Mouse (Mus musculus) forelimb bud, embryonic 11.5 days (tissue): Measurements from ENCODE around the gene Wars2.

Experiments
- DNase-seq: peaks from one replicate; pipeline ENCODE4 v3.0.0-alpha.2; 2012; ENCODE audit warnings: low read depth, low spot score

The Wars2 gene

DNA sequence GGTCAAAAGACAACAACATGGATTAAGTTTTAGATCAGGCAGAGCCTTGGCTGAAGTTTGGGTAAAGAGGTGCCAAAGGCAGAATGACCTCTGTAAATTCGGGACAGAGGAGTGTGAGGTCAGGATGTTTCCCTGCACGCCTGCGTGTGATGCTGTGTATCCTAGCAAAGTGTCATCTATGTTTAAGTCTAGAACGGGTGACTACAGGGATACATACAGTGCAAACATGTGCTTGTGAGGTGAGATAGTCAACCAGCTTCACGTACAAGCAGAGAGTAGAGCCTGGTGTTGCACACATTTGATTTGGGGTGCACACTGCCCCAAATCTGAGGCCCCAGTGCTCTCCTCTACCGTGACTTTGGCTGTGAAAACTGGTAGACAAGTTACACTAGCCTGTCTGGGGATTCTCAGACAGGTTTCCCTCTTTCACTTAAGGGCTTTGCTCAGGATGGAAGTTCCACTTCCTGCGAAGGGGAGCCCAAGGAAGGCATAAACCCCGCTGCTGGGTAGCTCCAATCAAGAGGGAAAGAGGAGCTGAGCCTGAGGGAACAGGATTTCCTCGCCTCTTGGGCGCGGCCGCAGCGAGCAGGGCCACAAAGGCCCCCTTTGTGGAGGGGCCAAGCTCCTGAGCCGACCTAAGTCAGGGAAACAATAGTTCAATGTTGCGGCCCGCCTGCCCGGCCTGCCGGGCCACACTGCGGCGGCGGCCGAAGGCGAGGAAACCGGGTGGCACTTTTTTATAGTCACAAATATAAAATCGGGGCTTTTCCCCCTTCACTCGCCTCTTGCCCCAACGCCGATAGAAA lies 107.3 kb downstream of the Wars2 start:
- DNase-seq: peak; percentile 75

DNA sequence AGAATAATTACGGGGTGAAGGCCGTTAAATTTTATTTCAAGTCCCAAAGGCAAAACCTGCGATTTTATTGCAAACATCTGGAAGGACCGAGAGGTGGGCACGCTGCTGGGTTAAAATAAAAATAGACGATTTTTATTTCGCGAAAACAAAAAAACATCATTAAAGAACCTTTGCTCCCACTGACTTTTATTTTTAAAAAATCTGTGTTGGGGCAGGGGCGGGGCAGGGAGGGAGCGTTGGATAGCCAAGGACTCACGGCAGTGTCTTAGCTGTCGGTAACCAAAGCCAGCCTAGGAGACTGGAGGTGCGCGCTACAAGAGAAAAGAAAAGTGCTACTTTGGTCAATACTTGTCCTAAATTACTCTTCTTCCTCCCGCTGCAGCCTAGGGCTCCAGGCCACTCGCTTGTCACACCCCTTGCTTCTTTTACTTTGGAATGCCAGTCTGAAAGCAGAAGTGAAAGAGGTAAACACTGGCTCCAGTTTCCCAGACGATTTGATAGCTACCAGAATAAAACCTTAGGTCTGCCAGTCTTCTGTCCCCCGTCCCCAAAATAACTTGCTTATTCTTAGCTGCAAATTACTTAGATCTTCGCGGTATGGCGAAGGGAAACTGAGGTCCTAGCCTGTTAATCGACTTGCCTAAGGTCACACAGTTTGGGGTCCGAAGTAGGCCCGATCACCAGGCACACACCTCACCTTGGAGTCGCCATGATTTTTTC lies 108.1 kb downstream of the Wars2 start:
- DNase-seq: peak; percentile 80

DNA sequence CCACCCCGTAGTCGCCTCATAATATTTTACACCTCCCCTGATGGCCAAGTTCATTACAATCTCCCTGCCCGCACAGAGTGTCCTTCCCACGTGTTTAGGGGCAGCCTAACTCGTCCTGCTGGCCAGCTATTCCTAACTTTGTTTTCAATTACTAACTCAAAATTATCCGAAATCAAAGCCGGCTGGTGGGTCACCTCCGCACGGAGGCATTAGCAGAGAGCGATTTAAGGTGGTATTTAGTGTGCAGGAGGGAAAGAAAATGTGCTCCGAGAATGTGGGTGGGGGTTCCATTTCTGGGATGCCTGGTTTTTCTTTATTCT lies 108.6 kb downstream of the Wars2 start:
- DNase-seq: no peak

DNA sequence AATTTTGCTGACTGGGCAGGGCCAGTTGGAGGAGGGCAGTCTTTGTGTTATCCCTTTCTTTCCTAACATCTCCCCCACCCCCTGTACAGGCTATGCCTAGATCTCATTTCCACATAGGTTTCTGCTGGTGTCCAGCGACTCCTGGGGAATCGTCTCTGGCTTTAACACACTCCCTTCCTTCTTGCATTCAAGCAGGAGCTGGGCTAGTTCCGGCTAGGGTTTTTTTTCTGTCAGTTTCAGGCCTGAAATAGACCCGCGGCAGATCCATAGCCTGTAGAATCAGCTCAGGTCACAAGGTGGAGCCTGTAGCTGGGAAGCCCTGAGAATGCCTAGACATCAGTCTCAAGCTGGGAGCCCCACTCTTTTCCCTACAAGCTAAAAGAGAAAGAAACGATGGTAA lies 109.0 kb downstream of the Wars2 start:
- DNase-seq: no peak

DNA sequence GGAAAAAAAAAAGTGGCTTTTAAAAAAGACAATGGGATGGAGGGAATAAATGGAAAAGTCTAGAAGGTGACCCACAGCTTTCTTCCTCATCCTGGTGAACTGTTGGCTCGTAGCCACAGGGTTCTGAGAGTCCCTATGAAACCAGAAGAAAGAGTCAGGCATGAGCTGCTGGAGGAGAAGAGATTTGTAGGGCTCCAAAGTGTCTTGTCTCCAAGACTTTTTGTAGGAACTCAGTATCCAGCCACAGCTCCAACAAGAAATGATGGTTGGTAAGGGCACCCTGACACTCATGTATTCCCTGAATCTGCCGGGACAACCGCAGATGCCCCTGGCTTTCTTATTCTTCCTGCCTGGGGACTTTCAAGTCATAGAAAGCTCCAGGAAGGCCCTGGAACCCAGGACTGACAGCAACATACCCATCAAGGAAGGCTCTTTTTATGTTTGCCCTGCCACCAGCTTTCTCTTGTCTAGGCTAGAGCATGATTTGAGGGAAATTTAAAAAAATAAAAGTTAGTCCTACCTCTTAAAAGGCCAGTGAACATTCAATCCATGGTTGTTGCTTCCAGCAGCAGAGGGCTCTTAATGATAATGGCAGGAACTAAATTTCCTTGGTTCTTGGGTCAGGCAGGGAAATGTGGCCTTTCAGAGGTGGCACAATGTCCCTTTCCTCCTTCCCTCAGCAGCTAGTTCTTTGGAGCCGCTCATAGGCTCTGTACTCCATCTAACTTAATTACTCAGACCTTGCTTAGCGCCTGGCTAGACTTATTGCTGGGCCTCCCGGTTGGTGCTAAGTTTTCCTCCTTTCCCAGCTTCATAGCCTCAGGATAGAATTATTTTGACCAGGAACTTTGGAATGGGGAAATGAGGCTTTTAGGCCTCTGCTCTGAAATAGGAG lies 110.7 kb downstream of the Wars2 start:
- no peak for DNase-seq

DNA sequence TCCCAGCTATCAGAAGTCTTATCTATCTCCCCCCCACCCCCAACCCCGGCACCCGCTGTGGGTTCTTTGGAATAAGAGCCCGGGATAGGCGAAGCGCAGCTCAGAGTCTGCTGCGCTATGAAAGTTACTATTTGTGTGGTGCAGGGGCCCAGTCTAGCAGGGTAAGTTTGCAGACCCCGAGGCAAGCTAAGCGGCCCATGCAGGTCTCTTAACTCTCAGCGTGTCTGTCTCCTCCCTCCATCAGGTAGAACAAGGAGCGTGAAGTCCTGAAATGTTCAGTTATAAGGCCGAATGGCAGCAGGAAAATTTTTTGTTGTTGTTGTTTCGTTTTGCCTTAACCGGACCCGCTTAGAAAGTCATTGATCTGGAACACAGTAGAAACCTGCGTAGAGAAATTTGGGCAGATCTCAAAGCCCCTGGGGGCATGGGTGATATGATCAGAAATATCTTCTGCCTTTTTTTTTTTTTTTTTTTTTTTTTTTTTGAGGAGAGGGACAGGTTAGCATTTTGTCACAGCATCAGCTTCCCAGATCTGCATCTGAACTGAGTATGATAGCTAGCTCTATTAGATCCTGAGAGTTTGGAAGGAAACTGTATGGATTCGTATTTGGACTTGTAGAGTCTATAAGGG lies 111.7 kb downstream of the Wars2 start:
- no peak for DNase-seq

DNA sequence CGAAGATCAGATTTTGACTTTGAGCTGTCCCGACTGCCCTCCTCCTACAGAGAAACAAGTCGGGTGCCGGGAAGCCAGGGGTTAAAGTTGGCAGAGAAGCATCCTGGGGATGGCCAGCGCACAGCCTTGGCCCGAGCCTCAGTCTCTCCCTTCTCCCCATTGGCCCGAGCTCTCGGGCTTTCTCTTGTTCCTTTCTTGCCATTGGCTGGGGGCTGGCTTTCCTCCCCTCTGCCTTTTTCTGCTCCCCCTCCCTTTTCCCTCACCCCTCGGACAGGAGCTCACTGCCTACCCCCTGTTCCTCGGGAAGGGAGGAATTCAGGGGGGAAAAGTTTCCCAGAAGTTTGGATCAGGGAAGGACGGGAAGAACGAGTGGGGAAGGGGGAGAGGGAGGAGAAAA lies 112.2 kb downstream of the Wars2 start:
- DNase-seq: peak; percentile 93

DNA sequence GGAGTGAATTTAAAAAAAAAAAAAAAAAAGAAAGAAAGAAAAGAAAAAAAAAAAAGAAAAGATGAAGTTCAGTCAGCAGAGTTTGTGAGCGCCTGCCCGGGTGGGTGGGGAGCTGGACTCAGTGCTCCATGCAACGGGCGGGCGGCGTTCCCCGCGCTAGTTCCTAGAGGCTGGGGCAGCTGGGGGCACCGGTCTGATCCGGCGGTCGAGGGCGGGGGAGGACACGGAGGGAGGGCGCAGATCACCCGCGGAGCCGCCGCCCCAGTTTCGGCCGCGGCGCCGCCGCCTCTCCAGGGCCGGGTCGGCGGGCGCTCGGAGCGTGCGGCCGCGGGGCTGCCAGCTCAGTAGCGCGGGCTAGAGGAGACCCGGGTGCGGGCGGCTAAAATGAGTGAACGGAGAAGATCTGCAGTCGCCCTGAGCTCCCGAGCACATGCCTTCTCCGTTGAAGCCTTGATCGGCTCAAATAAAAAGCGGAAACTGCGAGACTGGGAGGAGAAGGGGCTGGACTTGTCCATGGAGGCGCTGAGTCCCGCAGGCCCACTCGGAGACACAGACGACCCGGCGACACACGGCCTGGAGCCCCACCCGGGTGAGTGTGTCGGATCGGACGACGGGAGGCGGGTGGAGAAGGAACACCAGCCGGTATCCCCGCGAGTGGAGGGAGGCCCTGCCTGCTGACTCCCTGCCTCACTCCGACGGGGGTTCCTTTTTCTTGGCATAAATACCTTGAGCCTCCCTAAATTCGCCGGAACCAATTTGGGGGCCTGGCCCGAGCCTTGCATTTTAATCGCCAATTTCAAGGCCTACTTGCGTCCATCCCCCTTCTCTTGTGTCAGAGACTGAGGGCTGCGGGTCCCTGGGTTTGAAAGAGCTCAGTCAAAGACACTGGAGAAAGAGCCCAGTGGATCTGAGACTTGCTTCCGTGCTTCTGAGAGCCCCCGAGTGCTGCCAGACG lies 112.9 kb downstream of the Wars2 start:
- no peak for DNase-seq

DNA sequence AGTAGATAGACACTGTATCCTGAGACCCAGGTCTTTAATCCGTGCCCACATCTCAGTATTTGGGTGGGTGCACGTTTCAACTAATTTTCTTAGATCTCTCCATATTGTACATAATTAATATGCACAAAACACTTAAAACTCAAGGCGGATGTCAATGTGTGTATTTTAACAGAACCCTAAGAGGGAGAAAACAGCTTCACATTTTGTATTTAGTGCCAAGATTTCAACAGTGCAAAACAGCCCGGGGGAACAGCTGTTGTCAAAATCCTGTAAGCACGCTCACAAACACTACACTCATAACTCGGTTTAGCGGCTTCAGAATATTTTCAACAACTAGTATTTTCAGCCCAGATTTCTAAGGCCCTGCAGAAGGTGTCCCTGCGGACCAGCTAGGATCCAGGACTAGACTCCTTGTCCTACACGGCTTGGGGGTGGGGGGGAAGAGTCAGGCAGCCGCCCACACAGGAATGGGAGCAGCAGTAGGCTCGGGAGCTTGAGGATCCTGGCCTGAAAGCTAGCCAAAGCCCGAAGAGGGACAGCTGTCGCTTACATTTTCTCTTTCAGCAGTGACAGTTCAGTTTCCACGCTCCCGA lies 113.8 kb downstream of the Wars2 start:
- DNase-seq: no peak

DNA sequence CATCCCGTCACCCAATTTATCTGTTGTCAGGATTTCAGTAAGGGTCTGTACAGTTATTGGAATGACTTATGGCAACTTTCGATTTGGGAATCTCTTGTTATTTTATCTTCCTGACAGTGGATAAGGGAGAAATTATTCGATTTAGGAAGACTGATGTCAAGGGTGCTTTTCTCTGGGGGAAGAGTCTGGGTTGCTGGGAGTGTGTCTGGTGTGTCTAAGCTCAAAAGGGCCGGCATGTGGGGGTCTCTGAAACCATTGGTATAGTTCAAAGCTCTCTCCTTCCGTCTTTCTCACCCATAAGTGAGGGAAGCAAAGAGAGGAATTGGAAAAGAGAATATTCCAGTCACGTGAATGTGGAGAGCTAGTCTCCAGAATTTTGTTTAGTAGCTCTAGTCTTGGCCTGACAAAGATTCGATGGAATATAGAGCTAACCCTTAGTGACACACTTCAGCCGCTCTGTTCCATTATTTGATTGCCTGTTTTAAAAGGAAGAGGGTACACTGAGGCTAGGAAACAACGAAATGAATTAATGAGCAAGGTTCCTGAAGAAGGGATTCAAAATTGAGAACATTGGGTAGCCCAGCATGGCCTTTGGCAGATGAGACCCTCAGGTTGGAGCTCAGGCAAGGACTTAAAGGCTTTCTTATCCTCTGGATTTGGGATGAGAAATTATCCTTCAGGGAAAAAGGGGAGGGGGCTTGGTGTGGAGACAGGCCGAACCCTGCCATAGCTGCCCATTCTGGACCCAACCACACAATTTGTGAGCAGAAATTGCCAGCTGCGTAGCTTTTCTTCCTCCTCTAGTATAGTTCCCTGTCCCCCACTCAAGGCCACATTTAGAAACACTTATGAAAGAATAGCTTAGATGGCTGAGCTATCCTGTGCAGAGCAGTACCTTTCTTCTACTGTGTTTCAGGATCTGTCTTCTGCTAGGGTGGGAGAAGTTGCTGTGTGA lies 114.8 kb downstream of the Wars2 start:
- DNase-seq: no peak

DNA sequence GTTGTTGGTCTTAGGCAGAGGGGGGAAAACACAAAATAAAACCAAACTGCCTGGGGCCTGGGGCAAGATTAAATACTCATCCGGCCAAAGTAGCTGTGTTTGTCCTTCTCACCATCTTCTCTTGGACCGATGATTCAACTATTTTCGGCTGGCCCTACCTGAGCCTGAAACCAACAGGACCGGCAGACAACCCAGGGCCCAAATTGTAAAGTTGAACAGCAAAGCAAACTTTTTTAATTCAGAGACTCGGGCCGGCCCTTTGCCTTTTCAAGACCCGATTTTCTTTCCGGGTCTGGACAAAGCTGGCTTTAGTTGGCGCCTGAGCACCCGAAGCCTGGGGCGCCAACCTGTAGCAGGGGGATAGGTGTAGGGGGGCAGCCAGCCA lies 115.5 kb downstream of the Wars2 start:
- no peak for DNase-seq

DNA sequence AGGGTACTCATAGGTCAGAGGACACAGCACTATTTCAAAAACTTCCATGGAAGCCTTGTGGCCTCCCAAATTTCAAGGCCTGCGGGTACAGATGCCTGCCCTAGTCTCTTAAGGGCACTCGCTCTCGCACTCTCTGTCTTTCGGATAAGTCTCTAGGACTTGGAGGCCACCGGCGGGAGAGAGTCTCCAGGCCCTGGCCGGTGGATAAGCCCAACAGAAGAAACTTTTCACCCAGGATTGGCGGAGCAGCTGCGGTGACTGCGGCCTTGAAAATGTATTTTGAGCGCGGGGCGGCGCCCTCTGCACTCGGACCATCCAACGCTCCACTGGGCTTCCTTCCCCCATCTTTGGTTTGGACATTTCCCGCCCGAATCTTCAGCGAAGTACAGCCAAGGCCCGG lies 115.9 kb downstream of the Wars2 start:
- DNase-seq: peak; percentile 74

DNA sequence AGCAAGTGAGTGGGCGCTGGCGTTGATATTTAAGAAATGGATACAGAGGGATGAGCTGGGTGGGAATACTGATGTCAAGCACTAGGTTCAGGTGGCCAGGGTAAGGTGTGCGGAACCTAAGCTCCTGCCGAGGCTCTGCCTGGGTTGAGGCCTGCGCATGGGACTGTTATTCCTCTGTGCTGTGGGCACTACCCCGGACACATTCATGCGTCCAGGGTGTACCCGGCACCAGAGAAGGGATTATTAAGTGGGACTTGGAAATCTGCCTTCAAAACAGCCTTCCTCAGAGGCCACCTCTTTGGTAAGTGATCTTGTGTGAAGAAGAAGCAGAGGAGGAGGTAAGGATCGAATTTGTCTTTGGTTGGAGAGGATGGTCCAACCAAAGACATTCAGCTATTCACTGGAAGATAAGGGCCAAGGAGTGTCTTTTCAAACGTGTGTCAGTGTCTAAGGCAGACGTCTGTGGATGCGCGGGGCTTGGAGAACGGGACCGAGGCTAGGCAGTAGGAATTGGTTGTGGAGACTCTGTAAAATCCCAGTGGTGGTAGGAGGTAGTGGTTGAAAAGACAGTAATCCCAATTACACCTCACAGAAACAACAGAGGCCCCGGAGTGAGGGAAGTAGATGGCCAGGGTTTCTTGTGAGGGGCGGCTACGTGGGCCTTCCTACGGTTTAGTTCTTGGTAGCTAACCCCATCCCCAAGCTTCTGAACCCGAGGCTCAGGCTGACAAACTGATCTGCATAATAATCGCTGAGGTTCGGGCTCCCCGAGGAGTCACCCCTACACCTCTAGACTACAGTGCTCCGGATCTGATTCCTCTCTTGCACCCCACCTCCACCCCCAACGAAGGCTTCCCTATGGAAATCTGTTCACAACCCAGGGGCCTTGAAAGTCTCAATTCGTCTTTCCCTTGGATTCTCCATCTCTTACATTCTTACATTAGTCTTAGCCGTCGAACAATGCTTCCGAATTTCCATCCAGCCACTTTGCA lies 117.0 kb downstream of the Wars2 start:
- no peak for DNase-seq

DNA sequence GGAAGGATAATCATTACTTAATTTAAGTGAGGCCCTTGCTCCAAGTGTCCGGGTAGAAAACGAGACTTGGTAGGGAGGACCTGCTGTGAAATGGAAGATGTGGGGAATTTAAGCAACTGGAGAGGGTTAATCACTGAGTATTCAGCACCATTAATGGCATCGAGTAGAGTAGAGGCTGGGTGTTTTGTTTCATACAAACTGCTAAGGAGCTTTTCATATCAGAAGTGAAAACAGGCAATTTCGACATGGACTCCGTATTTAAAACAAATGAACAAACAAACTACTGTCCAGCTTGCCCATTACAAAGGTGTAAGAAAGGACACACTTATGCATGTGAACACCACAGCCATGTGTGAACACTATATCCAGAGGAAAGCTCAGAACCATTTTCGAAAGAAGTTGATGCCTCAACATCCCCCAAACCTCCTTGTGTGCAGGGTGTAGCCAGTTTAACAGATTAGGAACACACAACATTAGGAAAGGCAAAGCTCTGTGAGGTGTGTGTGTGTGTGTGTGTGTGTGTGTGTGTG lies 118.9 kb downstream of the Wars2 start:
- DNase-seq: no peak

DNA sequence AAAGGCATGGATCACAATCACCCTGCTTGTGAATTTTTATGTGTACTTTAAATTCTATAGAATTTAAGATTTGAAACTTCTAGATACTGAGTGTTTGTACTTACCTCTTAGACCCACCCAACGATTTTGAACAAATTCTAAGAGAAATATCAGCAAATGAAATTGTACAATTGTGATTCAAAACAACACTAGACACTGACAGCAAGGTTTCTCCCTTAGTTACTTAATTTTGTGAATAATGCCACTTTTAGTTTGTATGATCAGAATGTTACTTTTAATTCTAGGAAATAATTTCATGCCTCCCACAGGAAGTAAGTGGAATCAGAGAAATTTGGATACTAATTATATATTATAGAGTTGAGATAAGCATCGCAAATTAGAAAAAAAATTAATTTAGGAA lies 119.5 kb downstream of the Wars2 start:
- DNase-seq: no peak

DNA sequence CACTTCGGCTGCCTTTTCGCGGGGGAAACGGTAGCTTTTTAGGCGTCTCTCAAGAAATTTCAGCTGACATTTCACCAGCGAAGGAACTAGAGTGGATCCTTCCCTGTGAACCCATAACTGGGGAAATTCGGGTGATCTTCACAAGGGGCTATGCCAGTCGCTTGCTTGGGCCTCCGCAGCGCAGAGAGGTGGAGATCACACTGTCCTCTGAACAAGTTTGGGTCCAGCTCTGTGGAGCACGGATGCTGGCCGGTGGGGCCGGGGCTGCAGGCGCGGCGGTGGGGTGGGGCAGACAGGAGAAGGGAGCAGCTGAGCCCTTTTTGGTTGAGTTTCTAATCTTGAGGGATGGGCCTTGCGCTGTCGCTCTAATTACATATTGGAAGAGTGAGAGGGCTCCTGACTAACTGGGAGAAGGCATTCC lies 120.5 kb downstream of the Wars2 start:
- DNase-seq: no peak

DNA sequence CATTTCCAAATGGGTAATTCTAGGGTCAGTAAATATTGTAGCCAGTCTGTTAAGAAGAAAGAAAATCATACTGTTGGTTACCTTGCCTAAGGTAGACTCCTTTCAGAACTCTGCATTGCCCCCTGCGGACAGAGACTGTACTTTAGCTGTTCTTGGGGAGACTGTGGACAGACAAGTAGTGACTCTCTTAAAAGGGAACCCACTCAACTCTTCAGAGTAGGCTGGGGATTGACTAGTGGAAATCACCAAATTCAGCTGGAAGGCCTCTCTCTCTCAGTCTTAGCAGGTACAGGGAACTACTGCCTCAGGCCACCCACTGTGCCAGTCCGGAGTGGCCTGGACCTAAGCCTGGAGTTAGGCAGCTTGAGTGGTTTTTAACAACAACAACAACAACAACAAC lies 121.1 kb downstream of the Wars2 start:
- no peak for DNase-seq

DNA sequence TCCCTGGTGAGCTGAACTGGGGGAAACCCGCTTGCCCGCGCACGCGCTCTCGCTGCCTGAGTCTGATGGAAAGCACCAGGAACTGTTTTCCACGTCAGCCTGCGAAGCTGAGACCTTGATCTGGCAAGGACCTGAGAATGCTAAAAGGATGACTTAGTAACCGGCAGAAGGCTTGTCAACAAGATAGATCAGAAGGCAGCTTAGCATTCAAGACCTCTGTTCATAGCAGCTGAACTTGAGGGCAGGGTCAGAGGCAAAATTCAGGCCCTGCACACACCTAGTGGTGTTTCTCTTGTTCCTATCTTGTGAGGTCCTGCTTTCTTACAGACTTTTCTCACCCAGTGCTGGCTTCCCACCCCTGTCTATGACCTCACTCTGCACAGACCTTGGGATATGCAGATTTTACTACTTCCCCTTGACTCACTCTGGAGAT lies 122.6 kb downstream of the Wars2 start:
- DNase-seq: no peak
